ENCODE assay signal across 8 mouse cellular contexts in the genomic region with DNA sequence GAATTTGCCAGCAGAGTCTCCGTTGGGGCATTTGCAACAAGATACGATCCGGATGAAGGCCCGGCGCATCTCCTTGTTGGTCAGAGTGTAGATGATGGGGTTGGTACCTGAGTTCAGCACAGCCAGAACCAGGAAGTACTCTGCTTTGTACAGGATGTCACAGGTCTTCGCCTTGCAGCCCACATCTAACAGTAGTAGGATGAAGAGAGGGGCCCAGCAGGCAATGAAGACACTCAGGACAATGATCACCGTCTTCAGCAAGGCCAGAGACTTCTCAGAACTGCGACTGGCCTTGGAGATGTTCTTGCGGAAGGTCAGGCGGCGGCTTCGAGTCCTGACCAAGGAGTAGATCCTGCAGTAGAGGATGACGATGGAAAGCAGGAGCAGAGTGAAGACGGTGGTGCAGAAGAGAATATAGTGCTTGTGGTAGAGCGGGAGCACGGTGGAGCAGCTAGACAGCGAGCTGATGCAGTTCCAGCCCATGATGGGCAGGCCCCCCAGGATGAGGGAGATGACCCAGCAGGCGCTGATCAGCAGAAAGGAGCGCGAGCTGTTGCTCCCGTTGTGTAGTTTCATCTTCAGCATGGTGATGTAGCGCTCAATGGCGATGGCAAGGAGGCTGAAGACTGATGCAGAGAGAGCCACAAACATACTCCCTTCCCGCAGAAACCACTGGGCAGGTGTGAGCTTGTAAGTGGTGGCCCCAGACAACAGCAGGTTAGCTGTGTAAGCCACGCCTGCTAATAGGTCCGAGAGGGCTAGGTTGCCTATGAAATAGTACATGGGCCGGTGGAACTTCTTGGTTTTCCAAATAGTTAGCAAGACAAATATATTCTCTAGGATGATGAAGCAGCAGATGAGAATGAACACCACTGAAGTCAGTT. TPM values are rescaled to one million over a fixed set of nuclear protein-coding genes. Genes with fewer than 3 reads are reported as not detected.
DNase-seq lines count a peak whose midpoint lies in the region; ATAC-seq and TF ChIP-seq lines count a peak whose summit lies in the region.

No protein-coding gene starts in this region.

- peaks cover 17% of the 10 kb centered on the region; the same call in 1 of the 2 replicates for H3K79me2 ChIP-seq in liver, adult 2 months (ENCODE audit: control insufficient read depth, insufficient read depth, low read length)

- peaks cover 11% of the 10 kb centered on the region for H3K36me3 ChIP-seq in liver, adult 2 months (ENCODE audit: control insufficient read depth, insufficient read depth, low read length)
- H3K36me3 ChIP-seq in intestine, embryonic 14.5 days (ENCODE audit: control insufficient read depth, insufficient read depth, low read length) = no peaks in the 10 kb centered on the region
- H3K36me3 ChIP-seq in neural tube, embryonic 13.5 days = no peaks in the 10 kb centered on the region

- peak overlapping the region; percentile 30 for H3K4me2 ChIP-seq in intestine, embryonic 14.5 days (ENCODE audit: low read length)
- H3K4me2 ChIP-seq in neural tube, embryonic 13.5 days = peak overlapping the region; percentile 88

- 0 out of 2 replicates have a peak overlapping the region, but pooled peaks have one; percentile 14 for H3K4me3 ChIP-seq in liver, adult 2 months (ENCODE audit: insufficient read depth, low read depth, low read length)
- H3K4me3 ChIP-seq in embryonic fibroblast, embryonic 13.5 days (ENCODE audit: insufficient read depth, low read length) = peak overlapping the region; percentile 12; the same call in 1 of the 2 replicates
- H3K4me3 ChIP-seq in intestine, embryonic 14.5 days (ENCODE audit: low read depth, low read length) = no peak overlapping the region
- H3K4me3 ChIP-seq in neural tube, embryonic 13.5 days = peak overlapping the region; percentile 52

- H3K9me3 ChIP-seq in intestine, embryonic 14.5 days (ENCODE audit: control insufficient read depth, low read length) = no peaks in the 10 kb centered on the region
- H3K9me3 ChIP-seq in neural tube, embryonic 13.5 days = no peaks in the 10 kb centered on the region

- TF ChIP-seq POLR2A in liver, adult 2 months (IDR thresholded peaks at IDR 0.05; ENCODE audit: extremely low read depth, insufficient read depth, low read length) = no peak
- TF ChIP-seq POLR2A in embryonic fibroblast, embryonic 13.5 days (IDR thresholded peaks at IDR 0.05; ENCODE audit: low read depth, low read length) = no peak

- no peak for ATAC-seq in intestine, embryonic 14.5 days (replicated peaks; ENCODE audit: low FRiP score, low TSS enrichment, low read depth)
- no peak for ATAC-seq in neural tube, embryonic 13.5 days (ENCODE audit: low read depth)

- no peak for DNase-seq in liver, adult 2 months (ENCODE audit: extremely low read depth, low read depth, low spot score)
- no peak for DNase-seq in liver
- DNase-seq in intestine, embryonic 14.5 days (ENCODE audit: low spot score) = no peak
- no peak for DNase-seq in urinary bladder, adult 2 months (ENCODE audit: low spot score)
- no peak for DNase-seq in cerebellum, adult 8-10 months
- DNase-seq in right cerebral cortex, postnatal 36 days (ENCODE audit: low spot score in 2 of 2) = no peak

- H3K9ac ChIP-seq in liver, adult 2 months (ENCODE audit: low read depth, low read length) = no peak overlapping the region
- H3K9ac ChIP-seq in intestine, embryonic 14.5 days (ENCODE audit: low read length) = no peak overlapping the region
- no peak overlapping the region for H3K9ac ChIP-seq in neural tube, embryonic 13.5 days

- TF ChIP-seq CTCF in liver, adult 2 months (IDR thresholded peaks at IDR 0.05; ENCODE audit: low read depth, low read length) = no peak
- no peak for TF ChIP-seq CTCF in embryonic fibroblast, embryonic 13.5 days (IDR thresholded peaks at IDR 0.05; ENCODE audit: borderline replicate concordance, insufficient read depth, low read length)

- H3K27ac ChIP-seq in liver, adult 2 months (replicated peaks; ENCODE audit: insufficient read depth, low read depth, low read length) = no peak overlapping the region
- H3K27ac ChIP-seq in embryonic fibroblast, embryonic 13.5 days (ENCODE audit: insufficient read depth, low read length) = no peak overlapping the region
- H3K27ac ChIP-seq in intestine, embryonic 14.5 days (ENCODE audit: low read depth) = no peak overlapping the region
- H3K27ac ChIP-seq in neural tube, embryonic 13.5 days (replicated peaks) = no peak overlapping the region

- peaks cover 19% of the 10 kb centered on the region for H3K4me1 ChIP-seq in liver, adult 2 months (ENCODE audit: control insufficient read depth, insufficient read depth, low read length)
- no peaks in the 10 kb centered on the region for H3K4me1 ChIP-seq in embryonic fibroblast, embryonic 13.5 days (ENCODE audit: control insufficient read depth, insufficient read depth, low read length)
- H3K4me1 ChIP-seq in intestine, embryonic 14.5 days (replicated peaks; ENCODE audit: control insufficient read depth, insufficient read depth, low read length) = peaks cover 5% of the 10 kb centered on the region; the same call in 1 of the 2 replicates
- H3K4me1 ChIP-seq in neural tube, embryonic 13.5 days (replicated peaks) = peaks cover 32% of the 10 kb centered on the region

- WGBS in liver, adult 2 months = 77% methylated on average over 27 of the region's 27 CpGs
- 91% methylated on average over 27 of the region's 27 CpGs for WGBS in intestine, embryonic 14.5 days
- WGBS in neural tube, embryonic 13.5 days = 92% methylated on average over 27 of the region's 27 CpGs

- no peaks in the 10 kb centered on the region for H3K27me3 ChIP-seq in liver, adult 2 months (ENCODE audit: control insufficient read depth, insufficient read depth, low read length)
- no peaks in the 10 kb centered on the region for H3K27me3 ChIP-seq in intestine, embryonic 14.5 days (replicated peaks; ENCODE audit: control insufficient read depth, insufficient read depth, low read length)
- peaks cover 15% of the 10 kb centered on the region for H3K27me3 ChIP-seq in neural tube, embryonic 13.5 days

RNA-seq across cellular contexts. Expression of gene S1pr1, which starts 2.7 kb away (rescaled TPM):
- total RNA-seq in liver, adult 2 months (2014; rRNA removed) = 21.5 and 35.2 TPM in 2 replicates
- 77.7 and 95.7 TPM in 2 replicates for polyA plus RNA-seq in liver, adult 2 months (2012; rRNA removed)
- 28.7 and 29.9 TPM in 2 replicates for polyA plus RNA-seq in embryonic fibroblast, embryonic 13.5 days (2011; ENCODE audit: insufficient read length, low read depth, missing spikeins)
- 11.3 and 11.9 TPM in 2 replicates for polyA plus RNA-seq in intestine, embryonic 14.5 days (2014; fragmentation: Nextera tagmentation; extraction: Ambion mirVana)
- polyA plus RNA-seq in neural tube, embryonic 13.5 days (2015; fragmentation: Nextera tagmentation; extraction: Ambion mirVana) = 25.4 and 26.0 TPM in 2 replicates
- polyA plus RNA-seq in urinary bladder, adult 2 months (2012; rRNA removed) = 17.0 and 18.3 TPM in 2 replicates
